Mouse (Mus musculus): Measurements from ENCODE around the gene Cdc42ep4. TPM values are rescaled to one million over a fixed set of nuclear protein-coding genes. Genes with fewer than 3 reads are reported as not detected.

The Cdc42ep4 gene
- polyA plus RNA-seq, 1 experiment, result 32.4 TPM

DNA sequence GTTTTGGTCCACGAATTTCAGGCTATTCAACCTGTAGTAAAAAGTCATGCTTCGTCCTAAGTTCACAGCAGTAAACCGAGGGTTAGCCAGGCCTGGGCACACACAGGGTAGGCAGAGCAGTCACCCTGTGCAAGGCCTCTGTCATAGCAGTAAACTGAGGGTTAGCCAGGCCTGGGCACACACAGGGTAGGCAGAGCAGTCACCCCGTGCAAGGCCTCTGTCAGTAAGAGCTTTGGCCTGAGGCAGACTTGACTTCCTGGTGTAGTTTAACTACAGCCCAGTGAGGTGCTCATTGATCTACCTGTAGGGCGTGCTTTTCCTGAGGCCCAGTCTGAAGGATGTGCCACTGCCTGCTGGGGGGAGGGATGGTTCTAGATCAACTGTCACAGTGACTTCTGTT lies 60.4 kb downstream of the Cdc42ep4 start:
- Histone ChIP-seq H3K27me3 (ENCODE audit: control insufficient read depth, insufficient read depth, low read length, poor library complexity, severe bottlenecking) (no peaks in the 10 kb centered on the region), H3K9me3 (replicated peaks; ENCODE audit: control insufficient read depth, insufficient read depth, low read length, poor library complexity, severe bottlenecking) (no peaks in the 10 kb centered on the region), H3K9ac (ENCODE audit: low read depth, poor library complexity, severe bottlenecking) (no peak overlapping the region), H3K36me3 (ENCODE audit: control insufficient read depth, insufficient read depth, low read length, poor library complexity, severe bottlenecking) (peaks cover 44% of the 10 kb centered on the region), H3K4me3 (ENCODE audit: low read depth, low read length) (no peak overlapping the region), H3K27ac (ENCODE audit: insufficient read depth, low read length) (no peak overlapping the region), H3K4me1 (ENCODE audit: control insufficient read depth, insufficient read depth, low read length) (peaks cover 2% of the 10 kb centered on the region)
- TF ChIP-seq EP300 (IDR thresholded peaks at IDR 0.05; ENCODE audit: insufficient read depth, low read depth, low read length) (no peak), CTCF (IDR thresholded peaks at IDR 0.05; ENCODE audit: low read depth, low read length) (no peak)

DNA sequence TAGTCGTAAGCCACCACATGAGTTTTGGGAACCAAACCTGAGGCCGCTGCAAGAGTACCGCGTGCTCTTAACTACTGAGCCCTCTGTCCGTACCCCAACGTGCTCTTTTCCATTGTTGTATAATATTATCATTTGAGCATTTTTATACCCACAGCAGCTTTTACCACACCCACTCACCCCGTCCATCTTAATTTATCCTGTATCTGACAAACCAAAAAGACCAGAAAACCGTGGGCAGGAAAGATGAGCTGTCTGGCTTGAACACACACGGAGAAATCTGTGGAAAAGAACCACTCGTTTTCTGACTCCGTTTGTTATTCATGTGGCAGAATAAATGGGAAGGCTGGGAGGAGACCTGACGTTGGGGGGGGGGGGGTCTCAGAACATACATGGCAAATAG lies 61.2 kb downstream of the Cdc42ep4 start:
- H3K4me3 ChIP-seq (ENCODE audit: low read depth, low read length), result no peak overlapping the region
- no peak overlapping the region for H3K9ac ChIP-seq (ENCODE audit: low read depth, poor library complexity, severe bottlenecking)
- peaks cover 2% of the 10 kb centered on the region for H3K4me1 ChIP-seq (ENCODE audit: control insufficient read depth, insufficient read depth, low read length)
- H3K27me3 ChIP-seq (ENCODE audit: control insufficient read depth, insufficient read depth, low read length, poor library complexity, severe bottlenecking), result no peaks in the 10 kb centered on the region
- no peak overlapping the region for H3K27ac ChIP-seq (ENCODE audit: insufficient read depth, low read length)
- H3K36me3 ChIP-seq (ENCODE audit: control insufficient read depth, insufficient read depth, low read length, poor library complexity, severe bottlenecking), result peaks cover 43% of the 10 kb centered on the region
- TF ChIP-seq POLR2A (IDR thresholded peaks at IDR 0.05; ENCODE audit: insufficient read depth, low read length) (no peak), EP300 (IDR thresholded peaks at IDR 0.05; ENCODE audit: insufficient read depth, low read depth, low read length) (no peak), CTCF (IDR thresholded peaks at IDR 0.05; ENCODE audit: low read depth, low read length) (no peak)
- no peaks in the 10 kb centered on the region for H3K9me3 ChIP-seq (replicated peaks; ENCODE audit: control insufficient read depth, insufficient read depth, low read length, poor library complexity, severe bottlenecking)

DNA sequence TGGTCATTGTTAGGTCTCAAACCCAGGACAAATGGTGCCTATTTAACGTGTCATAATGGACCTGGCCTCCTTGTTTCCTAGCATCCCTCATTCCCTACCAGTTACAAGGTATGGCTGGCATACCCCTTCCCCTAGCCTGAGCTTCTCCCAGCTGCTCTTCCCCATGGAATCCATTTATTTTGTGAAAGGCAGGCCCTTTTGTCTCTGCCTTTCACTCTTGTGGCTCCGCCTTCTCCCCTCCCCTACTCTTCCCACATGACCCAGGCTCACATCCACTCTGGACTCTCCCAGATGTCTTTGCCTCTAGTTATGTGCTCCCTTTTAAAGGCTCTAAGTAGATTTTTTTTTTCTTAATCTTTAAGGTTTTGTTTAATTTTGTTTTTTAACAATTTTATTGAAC lies 64.7 kb downstream of the Cdc42ep4 start:
- TF ChIP-seq EP300 (IDR thresholded peaks at IDR 0.05; ENCODE audit: insufficient read depth, low read depth, low read length), result no peak
- no peak for TF ChIP-seq POLR2A (IDR thresholded peaks at IDR 0.05; ENCODE audit: insufficient read depth, low read length)
- TF ChIP-seq CTCF (IDR thresholded peaks at IDR 0.05; ENCODE audit: low read depth, low read length), result no peak
- Histone ChIP-seq H3K9me3 (replicated peaks; ENCODE audit: control insufficient read depth, insufficient read depth, low read length, poor library complexity, severe bottlenecking) (no peaks in the 10 kb centered on the region), H3K4me3 (ENCODE audit: low read depth, low read length) (no peak overlapping the region), H3K9ac (ENCODE audit: low read depth, poor library complexity, severe bottlenecking) (no peak overlapping the region), H3K27me3 (ENCODE audit: control insufficient read depth, insufficient read depth, low read length, poor library complexity, severe bottlenecking) (no peaks in the 10 kb centered on the region), H3K4me1 (ENCODE audit: control insufficient read depth, insufficient read depth, low read length) (peaks cover 2% of the 10 kb centered on the region), H3K27ac (ENCODE audit: insufficient read depth, low read length) (peak overlapping the region; percentile 53), H3K36me3 (ENCODE audit: control insufficient read depth, insufficient read depth, low read length, poor library complexity, severe bottlenecking) (peaks cover 31% of the 10 kb centered on the region)

DNA sequence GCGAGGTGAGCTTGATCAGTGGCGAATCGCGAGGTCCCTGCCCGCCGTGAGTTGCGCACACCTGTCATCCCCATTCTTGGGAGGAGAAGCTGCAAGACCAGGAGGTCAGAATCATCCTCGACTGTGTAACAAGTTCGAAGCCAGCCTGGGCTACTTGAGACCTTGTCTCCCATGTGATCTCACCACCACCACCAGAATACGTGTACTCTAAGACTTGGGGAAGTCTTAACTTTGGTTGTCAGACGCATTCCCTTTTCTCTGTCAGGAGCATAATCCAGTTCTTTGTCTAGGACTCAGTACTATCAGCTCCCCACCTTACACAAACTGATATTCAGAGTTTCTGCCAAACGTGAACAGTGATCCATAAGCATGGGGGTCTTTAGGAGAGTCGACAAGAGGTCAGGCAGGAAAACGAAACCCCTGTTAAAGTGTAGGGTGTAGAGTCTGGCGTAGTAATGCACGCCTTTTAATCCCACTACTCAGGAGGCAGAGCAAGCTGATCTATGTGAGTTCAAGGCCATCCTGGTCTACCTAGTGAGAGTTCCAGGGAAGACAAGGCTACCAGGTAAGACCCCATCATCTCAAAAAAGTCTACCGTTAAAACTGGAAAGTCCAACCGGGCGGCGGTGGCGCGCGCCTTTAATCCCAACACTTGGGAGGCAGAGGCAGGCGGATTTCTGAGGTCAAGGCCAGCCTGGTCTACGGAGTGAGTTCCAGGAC lies 66.8 kb downstream of the Cdc42ep4 start:
- Histone ChIP-seq H3K4me1 (ENCODE audit: control insufficient read depth, insufficient read depth, low read length) (no peaks in the 10 kb centered on the region), H3K27me3 (ENCODE audit: control insufficient read depth, insufficient read depth, low read length, poor library complexity, severe bottlenecking) (no peaks in the 10 kb centered on the region), H3K9ac (ENCODE audit: low read depth, poor library complexity, severe bottlenecking) (peak overlapping the region; percentile 86), H3K36me3 (ENCODE audit: control insufficient read depth, insufficient read depth, low read length, poor library complexity, severe bottlenecking) (peaks cover 21% of the 10 kb centered on the region), H3K27ac (ENCODE audit: insufficient read depth, low read length) (no peak overlapping the region), H3K4me3 (ENCODE audit: low read depth, low read length) (peak overlapping the region; percentile 94), H3K9me3 (replicated peaks; ENCODE audit: control insufficient read depth, insufficient read depth, low read length, poor library complexity, severe bottlenecking) (no peaks in the 10 kb centered on the region)
- TF ChIP-seq POLR2A (IDR thresholded peaks at IDR 0.05; ENCODE audit: insufficient read depth, low read length), result no peak
- no peak for TF ChIP-seq CTCF (IDR thresholded peaks at IDR 0.05; ENCODE audit: low read depth, low read length)
- TF ChIP-seq EP300 (IDR thresholded peaks at IDR 0.05; ENCODE audit: insufficient read depth, low read depth, low read length), result no peak

DNA sequence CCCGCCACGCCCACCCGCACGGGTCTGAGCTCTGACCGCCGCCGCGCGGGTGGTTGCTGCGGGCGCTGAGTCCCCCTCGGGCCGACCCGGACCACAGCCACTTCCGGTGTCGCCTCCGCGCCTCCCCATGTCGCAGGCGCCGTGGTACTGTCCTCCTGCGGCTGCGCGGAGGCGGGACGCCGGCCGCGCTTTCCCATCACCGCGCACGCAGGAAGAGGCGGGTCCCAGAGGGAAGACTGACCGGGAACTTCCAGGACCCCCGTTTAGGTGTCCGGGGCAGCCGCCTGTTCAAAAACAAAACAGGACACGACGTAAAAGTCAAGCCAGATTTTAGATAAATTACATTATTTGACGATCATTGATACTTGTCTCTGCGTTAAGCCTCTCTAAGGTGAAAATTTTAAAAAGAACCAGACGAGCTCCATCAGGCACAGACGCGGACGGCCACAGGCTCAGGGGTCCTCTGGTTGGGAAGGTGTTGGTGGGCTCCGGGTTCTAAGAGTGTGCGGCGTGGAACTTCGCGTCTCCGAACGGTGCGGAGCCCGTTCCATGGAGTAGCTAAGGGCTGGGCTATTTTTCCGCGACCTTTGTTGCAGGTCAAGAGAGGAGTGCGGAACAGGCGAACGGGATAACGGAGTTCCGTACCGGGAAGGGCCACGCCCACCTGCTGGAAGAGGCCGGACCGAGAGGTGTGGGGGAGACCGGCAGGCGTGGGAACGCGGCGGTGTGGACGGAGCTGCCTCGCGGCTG lies 67.5 kb downstream of the Cdc42ep4 start, which contains the start of the genes Fam104a and D11Wsu47e:
TSS of gene Fam104a (minus strand) at position 199 of the 750 bp plus-strand sequence.
TSS of gene D11Wsu47e (plus strand) at position 456 of the 750 bp plus-strand sequence.
- Histone ChIP-seq H3K27ac (ENCODE audit: insufficient read depth, low read length) (peak within 1 kb of the TSS; percentile 78), H3K27me3 (ENCODE audit: control insufficient read depth, insufficient read depth, low read length, poor library complexity, severe bottlenecking) (no peaks in the 10 kb centered on the region), H3K4me1 (ENCODE audit: control insufficient read depth, insufficient read depth, low read length) (peaks cover 2% of the 10 kb centered on the region), H3K9me3 (replicated peaks; ENCODE audit: control insufficient read depth, insufficient read depth, low read length, poor library complexity, severe bottlenecking) (no peaks in the 10 kb centered on the region), H3K4me3 (ENCODE audit: low read depth, low read length) (peak within 1 kb of the TSS; percentile 97), H3K36me3 (ENCODE audit: control insufficient read depth, insufficient read depth, low read length, poor library complexity, severe bottlenecking) (peaks cover 14% of the 10 kb centered on the region), H3K9ac (ENCODE audit: low read depth, poor library complexity, severe bottlenecking) (peak within 1 kb of the TSS; percentile 86)
- TF ChIP-seq POLR2A (IDR thresholded peaks at IDR 0.05; ENCODE audit: insufficient read depth, low read length) (no peak), EP300 (IDR thresholded peaks at IDR 0.05; ENCODE audit: insufficient read depth, low read depth, low read length) (no peak), CTCF (IDR thresholded peaks at IDR 0.05; ENCODE audit: low read depth, low read length) (no peak)

DNA sequence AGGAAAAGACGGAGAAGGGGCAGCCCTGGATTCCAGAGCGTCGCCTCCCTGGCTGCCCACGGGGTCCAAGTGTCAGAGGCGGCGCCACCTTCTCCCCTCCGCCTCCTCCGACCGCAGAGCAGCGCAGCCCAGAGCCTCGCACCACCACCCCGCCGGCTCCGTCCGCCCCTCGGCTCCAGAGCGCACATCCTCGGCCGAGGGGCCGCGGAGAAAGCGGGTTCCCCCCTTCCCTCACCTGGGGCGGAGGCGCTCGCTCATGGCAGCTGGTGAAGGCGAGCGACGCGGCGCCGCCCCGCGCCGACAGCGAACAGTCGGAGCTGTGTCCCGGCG lies 68.1 kb downstream of the Cdc42ep4 start:
- H3K36me3 ChIP-seq (ENCODE audit: control insufficient read depth, insufficient read depth, low read length, poor library complexity, severe bottlenecking), result peaks cover 9% of the 10 kb centered on the region
- peaks cover 2% of the 10 kb centered on the region for H3K4me1 ChIP-seq (ENCODE audit: control insufficient read depth, insufficient read depth, low read length)
- peak overlapping the region; percentile 97 for H3K4me3 ChIP-seq (ENCODE audit: low read depth, low read length)
- H3K27me3 ChIP-seq (ENCODE audit: control insufficient read depth, insufficient read depth, low read length, poor library complexity, severe bottlenecking), result no peaks in the 10 kb centered on the region
- TF ChIP-seq CTCF (IDR thresholded peaks at IDR 0.05; ENCODE audit: low read depth, low read length) (no peak), POLR2A (IDR thresholded peaks at IDR 0.05; ENCODE audit: insufficient read depth, low read length) (no peak)
- no peaks in the 10 kb centered on the region for H3K9me3 ChIP-seq (replicated peaks; ENCODE audit: control insufficient read depth, insufficient read depth, low read length, poor library complexity, severe bottlenecking)
- H3K27ac ChIP-seq (ENCODE audit: insufficient read depth, low read length), result peak overlapping the region; percentile 78
- H3K9ac ChIP-seq (ENCODE audit: low read depth, poor library complexity, severe bottlenecking), result peak overlapping the region; percentile 86

Data from ES-Bruce4 (cell line).